Mouse (Mus musculus): ENCODE measurements around the gene Nr3c2. TPM values are rescaled to one million over a fixed set of nuclear protein-coding genes. Genes with fewer than 3 reads are reported as not detected.

Gene Nr3c2
- total RNA-seq, 2 experiments from 2014 or later, result 4.0 to 5.4 TPM

- intact Hi-C loops (cut with DNase I; ENCODE audit: low total_unique reads), result no loop called here
- DNase-seq, result no peak
These were observed 234.6 kb downstream of the Nr3c2 start for GRCm38 (mm10) chr8:77133797-77134385.

GRCm38 (mm10) chr8:77145285-77145684, 246.0 kb downstream of the Nr3c2 start:
- intact Hi-C loops (cut with DNase I; ENCODE audit: low total_unique reads), result no loop called here
- DNase-seq, result no peak

- DNase-seq, result no peak
- intact Hi-C loops (cut with DNase I; ENCODE audit: low total_unique reads), result loop anchor here (10.0 kb wide), 1 partner anchor 220 kb away; no protein-coding TSS in a partner anchor
These were observed 255.3 kb downstream of the Nr3c2 start for GRCm38 (mm10) chr8:77154496-77154895.

GRCm38 (mm10) chr8:77169320-77169719, 270.1 kb downstream of the Nr3c2 start:
- intact Hi-C loops (cut with DNase I; ENCODE audit: low total_unique reads), result no loop called here
- DNase-seq, result no peak

GRCm38 (mm10) chr8:77169757-77170438, 270.7 kb downstream of the Nr3c2 start:
- intact Hi-C loops (cut with DNase I; ENCODE audit: low total_unique reads), result no loop called here
- DNase-seq, result no peak

- no peak for DNase-seq
- intact Hi-C loops (cut with DNase I; ENCODE audit: low total_unique reads), result no loop called here
These were observed 271.2 kb downstream of the Nr3c2 start for GRCm38 (mm10) chr8:77170439-77170759.

- DNase-seq, result no peak
- intact Hi-C loops (cut with DNase I; ENCODE audit: low total_unique reads), result no loop called here
These were observed 273.9 kb downstream of the Nr3c2 start for GRCm38 (mm10) chr8:77173075-77173657.

- intact Hi-C loops (cut with DNase I; ENCODE audit: low total_unique reads), result no loop called here
- no peak for DNase-seq
These were observed 274.5 kb downstream of the Nr3c2 start for GRCm38 (mm10) chr8:77173736-77174135.

GRCm38 (mm10) chr8:77175471-77175870, 276.2 kb downstream of the Nr3c2 start:
- DNase-seq, result no peak
- intact Hi-C loops (cut with DNase I; ENCODE audit: low total_unique reads), result no loop called here

GRCm38 (mm10) chr8:77176343-77176742, 277.1 kb downstream of the Nr3c2 start:
- intact Hi-C loops (cut with DNase I; ENCODE audit: low total_unique reads), result no loop called here
- DNase-seq, result no peak

- no peak for DNase-seq
- intact Hi-C loops (cut with DNase I; ENCODE audit: low total_unique reads), result no loop called here
These were observed 286.6 kb downstream of the Nr3c2 start for GRCm38 (mm10) chr8:77185816-77186215.

- no peak for DNase-seq
- intact Hi-C loops (cut with DNase I; ENCODE audit: low total_unique reads), result no loop called here
These were observed 287.8 kb downstream of the Nr3c2 start for GRCm38 (mm10) chr8:77186914-77187536.

- no peak for DNase-seq
- intact Hi-C loops (cut with DNase I; ENCODE audit: low total_unique reads), result no loop called here
These were observed 288.5 kb downstream of the Nr3c2 start for GRCm38 (mm10) chr8:77187748-77188147.

GRCm38 (mm10) chr8:77188298-77188697, 289.1 kb downstream of the Nr3c2 start:
- intact Hi-C loops (cut with DNase I; ENCODE audit: low total_unique reads), result no loop called here
- DNase-seq, result no peak

- intact Hi-C loops (cut with DNase I; ENCODE audit: low total_unique reads), result no loop called here
- DNase-seq, result peak; percentile 40
These were observed 290.1 kb downstream of the Nr3c2 start for GRCm38 (mm10) chr8:77189318-77189717.

- intact Hi-C loops (cut with DNase I; ENCODE audit: low total_unique reads), result no loop called here
- no peak for DNase-seq
These were observed 291.2 kb downstream of the Nr3c2 start for GRCm38 (mm10) chr8:77190393-77190792.

GRCm38 (mm10) chr8:77209297-77209696, 310.1 kb downstream of the Nr3c2 start:
- no peak for DNase-seq
- intact Hi-C loops (cut with DNase I; ENCODE audit: low total_unique reads), result no loop called here

GRCm38 (mm10) chr8:77213893-77214464, 314.7 kb downstream of the Nr3c2 start:
- intact Hi-C loops (cut with DNase I; ENCODE audit: low total_unique reads), result no loop called here
- no peak for DNase-seq

GRCm38 (mm10) chr8:77214665-77215064, 315.4 kb downstream of the Nr3c2 start:
- intact Hi-C loops (cut with DNase I; ENCODE audit: low total_unique reads), result no loop called here
- no peak for DNase-seq

- intact Hi-C loops (cut with DNase I; ENCODE audit: low total_unique reads), result no loop called here
- DNase-seq, result no peak
These were observed 315.9 kb downstream of the Nr3c2 start for GRCm38 (mm10) chr8:77215191-77215590.

Data from gastrocnemius, postnatal 14 days (tissue).